Mouse (Mus musculus): ENCODE data around the gene Eif2d. TPM values are rescaled to one million over a fixed set of nuclear protein-coding genes. Genes with fewer than 3 reads are reported as not detected.

Eif2d gene
- 48.1 and 50.1 TPM in 2 replicates for polyA plus RNA-seq (2015; fragmentation: Nextera tagmentation; extraction: Ambion mirVana)

DNA sequence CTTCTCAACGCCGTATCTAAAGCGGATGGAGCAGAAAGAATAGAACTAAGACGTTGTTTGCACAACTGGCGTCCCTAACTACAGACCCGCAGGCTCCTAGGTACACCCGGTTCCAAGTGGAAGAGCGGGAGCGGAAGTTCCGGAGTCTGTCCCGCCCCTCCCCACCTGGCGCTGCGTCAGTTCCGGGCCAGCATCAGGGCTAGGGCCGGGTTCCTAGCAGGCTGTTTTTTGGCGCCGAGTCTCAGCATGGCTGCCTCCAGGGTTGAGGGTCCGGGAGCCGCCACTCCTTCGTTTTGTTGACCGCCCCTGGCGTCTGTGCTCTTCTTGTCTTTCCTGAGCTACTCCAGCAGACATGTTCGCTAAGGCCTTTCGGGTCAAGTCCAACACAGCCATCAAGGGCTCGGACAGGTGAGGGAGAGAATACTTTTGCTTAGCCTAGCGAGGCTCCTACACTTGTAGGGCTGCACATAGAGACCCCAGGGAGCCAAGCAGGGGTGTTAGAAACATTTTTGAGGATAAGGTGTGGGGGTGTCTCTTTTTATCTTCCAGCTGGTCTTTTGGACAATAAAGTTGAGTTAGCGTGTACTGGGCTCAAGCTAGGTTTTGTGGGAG is at the start of gene Eif2d:
Eif2d (plus strand) TSS at position 164 of the 612 bp plus-strand sequence.
- Histone ChIP-seq H3K4me3 (ENCODE audit: low read length) (peak within 1 kb of the TSS; percentile 80), H3K9me3 (replicated peaks; ENCODE audit: control insufficient read depth, low read length) (no peaks in the 10 kb centered on the region), H3K9ac (ENCODE audit: low read length) (peak within 1 kb of the TSS; percentile 81), H3K4me2 (ENCODE audit: low read depth, low read length) (peak within 1 kb of the TSS; percentile 98), H3K36me3 (ENCODE audit: control insufficient read depth, insufficient read depth) (no peaks in the 10 kb centered on the region), H3K27me3 (ENCODE audit: control insufficient read depth, insufficient read depth, low read length) (no peaks in the 10 kb centered on the region), H3K4me1 (ENCODE audit: control insufficient read depth, insufficient read depth, low read length) (peaks cover 9% of the 10 kb centered on the region), H3K27ac (ENCODE audit: low read length) (peak within 1 kb of the TSS; percentile 69)
- ATAC-seq (replicated peaks; ENCODE audit: extremely low read depth, insufficient read depth, low FRiP score), result peak; percentile 96
- WGBS, result under 1% methylated on average over 27 of the region's 27 CpGs

- no peaks in the 10 kb centered on the region for H3K27me3 ChIP-seq (ENCODE audit: control insufficient read depth, insufficient read depth, low read length)
- no peaks in the 10 kb centered on the region for H3K9me3 ChIP-seq (replicated peaks; ENCODE audit: control insufficient read depth, low read length)
- H3K9ac ChIP-seq (ENCODE audit: low read length), result no peak overlapping the region
- WGBS, result 36% methylated on average over 10 of the region's 10 CpGs
- ATAC-seq (replicated peaks; ENCODE audit: extremely low read depth, insufficient read depth, low FRiP score), result no peak
- no peaks in the 10 kb centered on the region for H3K36me3 ChIP-seq (ENCODE audit: control insufficient read depth, insufficient read depth)
- H3K27ac ChIP-seq (ENCODE audit: low read length), result no peak overlapping the region
- H3K4me3 ChIP-seq (ENCODE audit: low read length), result no peak overlapping the region
- peaks cover 19% of the 10 kb centered on the region for H3K4me1 ChIP-seq (ENCODE audit: control insufficient read depth, insufficient read depth, low read length)
- H3K4me2 ChIP-seq (ENCODE audit: low read depth, low read length), result 0 out of 2 replicates have a peak overlapping the region, but pooled peaks have one; percentile 3
Observed at GRCm38 (mm10) chr1:131103776-131104424, 49.1 kb upstream of the Eif2d start.

GRCm38 (mm10) chr1:131107575-131108308 is 45.2 kb upstream of the Eif2d start:
- Histone ChIP-seq H3K9ac (ENCODE audit: low read length) (peak overlapping the region; percentile 35; the same call in 1 of the 2 replicates), H3K36me3 (ENCODE audit: control insufficient read depth, insufficient read depth) (no peaks in the 10 kb centered on the region), H3K27me3 (ENCODE audit: control insufficient read depth, insufficient read depth, low read length) (no peaks in the 10 kb centered on the region), H3K4me2 (ENCODE audit: low read depth, low read length) (no peak overlapping the region), H3K9me3 (replicated peaks; ENCODE audit: control insufficient read depth, low read length) (no peaks in the 10 kb centered on the region), H3K27ac (ENCODE audit: low read length) (peak overlapping the region; percentile 67), H3K4me1 (ENCODE audit: control insufficient read depth, insufficient read depth, low read length) (peaks cover 37% of the 10 kb centered on the region), H3K4me3 (ENCODE audit: low read length) (no peak overlapping the region)
- peak; percentile 76 for ATAC-seq (replicated peaks; ENCODE audit: extremely low read depth, insufficient read depth, low FRiP score)
- 39% methylated on average over 10 of the region's 10 CpGs for WGBS

DNA sequence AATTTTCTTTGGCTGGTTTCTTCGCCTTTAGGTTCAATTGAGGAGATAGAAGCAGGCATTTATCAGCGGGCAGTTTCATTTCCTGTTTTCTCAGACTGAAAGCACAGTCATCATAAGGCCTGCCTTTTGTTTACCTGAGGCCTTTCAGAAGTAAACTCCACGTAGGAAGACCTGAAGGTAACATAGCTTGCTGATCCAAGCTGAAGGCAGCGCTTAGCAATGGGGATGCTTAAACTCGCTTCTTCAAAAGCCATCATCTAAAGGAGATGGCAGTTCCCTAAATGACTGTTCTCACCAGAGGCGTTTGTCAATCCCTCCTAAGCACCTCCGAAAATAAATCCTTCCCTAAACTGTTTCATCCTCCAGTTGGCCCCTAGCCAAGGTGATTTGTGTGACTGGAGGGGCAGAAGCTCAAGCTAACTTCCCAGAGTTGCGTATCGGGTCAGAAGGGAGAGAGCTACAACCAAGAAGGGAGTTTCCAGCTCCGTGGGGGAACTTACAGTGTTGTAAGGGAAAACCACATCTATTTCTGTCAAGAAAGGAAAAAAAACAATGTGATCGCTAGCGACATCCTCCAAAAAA is 42.4 kb upstream of the Eif2d start:
- H3K27ac ChIP-seq (ENCODE audit: low read length), result peak overlapping the region; percentile 68
- H3K9me3 ChIP-seq (replicated peaks; ENCODE audit: control insufficient read depth, low read length), result no peaks in the 10 kb centered on the region
- no peak overlapping the region for H3K9ac ChIP-seq (ENCODE audit: low read length)
- H3K36me3 ChIP-seq (ENCODE audit: control insufficient read depth, insufficient read depth), result no peaks in the 10 kb centered on the region
- no peak overlapping the region for H3K4me3 ChIP-seq (ENCODE audit: low read length)
- peaks cover 32% of the 10 kb centered on the region for H3K4me1 ChIP-seq (ENCODE audit: control insufficient read depth, insufficient read depth, low read length)
- no peak for ATAC-seq (replicated peaks; ENCODE audit: extremely low read depth, insufficient read depth, low FRiP score)
- H3K27me3 ChIP-seq (ENCODE audit: control insufficient read depth, insufficient read depth, low read length), result no peaks in the 10 kb centered on the region
- H3K4me2 ChIP-seq (ENCODE audit: low read depth, low read length), result no peak overlapping the region
- 33% methylated on average over 12 of the region's 12 CpGs for WGBS

DNA sequence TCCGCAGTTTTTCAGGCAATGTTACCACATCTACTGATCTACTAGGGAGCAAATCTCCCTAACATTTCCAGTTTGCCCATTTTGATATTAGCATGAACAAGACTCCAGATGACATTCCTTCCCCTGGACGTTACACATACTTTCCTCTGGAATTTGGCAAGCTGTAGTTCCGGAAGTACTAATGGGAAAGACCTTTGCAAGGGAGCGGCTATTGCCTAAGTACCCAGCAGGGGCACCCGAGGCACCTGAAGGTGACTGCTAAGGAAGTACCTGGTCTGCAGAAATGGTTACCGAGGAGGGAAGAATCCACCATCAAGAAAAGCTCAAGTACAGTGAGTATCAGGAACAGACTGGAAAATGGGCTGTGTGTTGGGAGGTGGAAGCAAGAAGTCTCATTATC is 40.4 kb upstream of the Eif2d start:
- no peaks in the 10 kb centered on the region for H3K27me3 ChIP-seq (ENCODE audit: control insufficient read depth, insufficient read depth, low read length)
- WGBS, result 14% methylated on average over 6 of the region's 6 CpGs
- H3K9ac ChIP-seq (ENCODE audit: low read length), result no peak overlapping the region; the same call in 1 of the 2 replicates
- peak overlapping the region; percentile 65 for H3K27ac ChIP-seq (ENCODE audit: low read length)
- no peaks in the 10 kb centered on the region for H3K36me3 ChIP-seq (ENCODE audit: control insufficient read depth, insufficient read depth)
- H3K4me1 ChIP-seq (ENCODE audit: control insufficient read depth, insufficient read depth, low read length), result peaks cover 44% of the 10 kb centered on the region
- peak overlapping the region; percentile 50 for H3K4me2 ChIP-seq (ENCODE audit: low read depth, low read length)
- H3K4me3 ChIP-seq (ENCODE audit: low read length), result no peak overlapping the region
- no peaks in the 10 kb centered on the region for H3K9me3 ChIP-seq (replicated peaks; ENCODE audit: control insufficient read depth, low read length)
- ATAC-seq (replicated peaks; ENCODE audit: extremely low read depth, insufficient read depth, low FRiP score), result 0 out of 2 replicates have a peak, but pooled peaks have one; percentile 29

DNA sequence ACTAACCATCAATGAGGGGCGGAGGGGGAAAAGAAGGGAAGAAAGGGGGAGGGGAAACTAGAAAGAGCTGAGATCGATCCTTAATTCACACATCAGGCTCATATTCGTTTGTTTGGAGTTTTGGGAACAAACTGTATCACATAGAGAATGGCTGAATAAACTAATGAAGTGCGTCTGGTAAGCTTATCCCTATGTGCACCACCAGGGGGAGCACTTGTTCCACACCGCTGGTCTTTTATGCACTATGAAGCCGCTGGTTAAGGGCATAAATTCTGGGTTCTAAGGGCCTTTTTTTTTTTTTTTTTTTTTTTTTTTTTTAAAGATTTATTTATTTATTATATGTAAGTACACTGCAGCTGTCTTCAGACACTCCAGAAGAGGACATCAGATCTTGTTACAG is 37.0 kb upstream of the Eif2d start:
- ATAC-seq (replicated peaks; ENCODE audit: extremely low read depth, insufficient read depth, low FRiP score), result no peak
- Histone ChIP-seq H3K9ac (ENCODE audit: low read length) (no peak overlapping the region), H3K27me3 (ENCODE audit: control insufficient read depth, insufficient read depth, low read length) (no peaks in the 10 kb centered on the region), H3K27ac (ENCODE audit: low read length) (peak overlapping the region; percentile 71), H3K4me1 (ENCODE audit: control insufficient read depth, insufficient read depth, low read length) (peaks cover 42% of the 10 kb centered on the region), H3K9me3 (replicated peaks; ENCODE audit: control insufficient read depth, low read length) (no peaks in the 10 kb centered on the region), H3K36me3 (ENCODE audit: control insufficient read depth, insufficient read depth) (no peaks in the 10 kb centered on the region), H3K4me3 (ENCODE audit: low read length) (no peak overlapping the region), H3K4me2 (ENCODE audit: low read depth, low read length) (no peak overlapping the region)
- WGBS, result 13% methylated on average over 6 of the region's 6 CpGs

DNA sequence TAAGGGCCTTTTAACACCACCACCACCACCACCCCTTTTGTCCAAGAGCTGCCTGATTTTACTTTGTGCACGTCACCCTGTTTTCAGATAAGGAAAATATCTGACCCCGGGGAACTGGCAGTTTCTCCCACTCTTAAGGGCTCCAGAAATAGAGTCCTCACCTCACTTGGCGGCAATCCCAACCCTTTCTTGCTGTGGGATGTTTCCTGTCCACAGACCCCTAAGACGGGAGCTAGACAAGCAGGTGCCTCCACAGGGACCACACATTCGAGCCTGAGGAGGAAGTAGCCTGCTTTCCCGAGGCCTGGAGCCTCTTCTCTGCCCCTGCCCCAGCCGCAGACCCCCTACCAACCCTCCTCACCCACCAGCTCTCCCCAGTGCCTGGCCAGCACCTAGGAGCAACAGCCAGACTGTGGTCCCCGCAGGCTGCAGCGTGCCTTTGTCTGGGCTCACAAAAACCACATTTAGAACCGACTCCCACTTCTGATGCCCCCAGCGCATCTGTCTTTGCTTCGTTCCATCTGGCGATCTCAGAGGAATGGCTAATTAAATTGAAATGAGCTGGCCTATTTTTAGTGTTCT is 36.5 kb upstream of the Eif2d start:
- Histone ChIP-seq H3K4me1 (ENCODE audit: control insufficient read depth, insufficient read depth, low read length) (peaks cover 40% of the 10 kb centered on the region), H3K9ac (ENCODE audit: low read length) (peak overlapping the region; percentile 46)

GRCm38 (mm10) chr1:131118530-131118929 is 34.5 kb upstream of the Eif2d start:
- 38% methylated on average over 10 of the region's 10 CpGs for WGBS
- Histone ChIP-seq H3K36me3 (ENCODE audit: control insufficient read depth, insufficient read depth) (no peaks in the 10 kb centered on the region), H3K9me3 (replicated peaks; ENCODE audit: control insufficient read depth, low read length) (no peaks in the 10 kb centered on the region), H3K4me3 (ENCODE audit: low read length) (no peak overlapping the region), H3K27me3 (ENCODE audit: control insufficient read depth, insufficient read depth, low read length) (no peaks in the 10 kb centered on the region), H3K4me2 (ENCODE audit: low read depth, low read length) (no peak overlapping the region), H3K9ac (ENCODE audit: low read length) (no peak overlapping the region), H3K4me1 (ENCODE audit: control insufficient read depth, insufficient read depth, low read length) (peaks cover 28% of the 10 kb centered on the region), H3K27ac (ENCODE audit: low read length) (peak overlapping the region; percentile 1)
- ATAC-seq (replicated peaks; ENCODE audit: extremely low read depth, insufficient read depth, low FRiP score), result no peak

More for the DNA sequence above, 36.5 kb upstream of the Eif2d start:
- ATAC-seq (replicated peaks; ENCODE audit: extremely low read depth, insufficient read depth, low FRiP score), result peak; percentile 71
- Histone ChIP-seq H3K27me3 (ENCODE audit: control insufficient read depth, insufficient read depth, low read length) (no peaks in the 10 kb centered on the region), H3K36me3 (ENCODE audit: control insufficient read depth, insufficient read depth) (no peaks in the 10 kb centered on the region), H3K27ac (ENCODE audit: low read length) (peak overlapping the region; percentile 93), H3K9me3 (replicated peaks; ENCODE audit: control insufficient read depth, low read length) (no peaks in the 10 kb centered on the region), H3K4me3 (ENCODE audit: low read length) (no peak overlapping the region), H3K4me2 (ENCODE audit: low read depth, low read length) (peak overlapping the region; percentile 25; the same call in 1 of the 2 replicates)
- 15% methylated on average over 13 of the region's 13 CpGs for WGBS

Measured in heart, embryonic 16.5 days (tissue).